Mouse (Mus musculus) gastrocnemius, postnatal 36 days (tissue): ENCODE data around the gene Mef2b. TPM values are rescaled to one million over a fixed set of nuclear protein-coding genes. Genes with fewer than 3 reads are reported as not detected.

Experiments used
- DNase-seq, 2 experiments: peaks; one replicate each; pipeline ENCODE4 v3.0.0; 2022
- intact Hi-C: fragments of 180-260 bp; cut with DNase I; formaldehyde crosslinking; loops from one replicate; pipeline ENCODE4 v1.15.1; 2025
- total RNA-seq, 2 experiments: library from RNA; stranded (reverse); gene quantifications; 2 replicates each; pipeline ENCODE4 v1.2.3; 2021

The Mef2b gene
- total RNA-seq, 2 experiments from 2014 or later: 0.28 to 0.32 TPM

DNA sequence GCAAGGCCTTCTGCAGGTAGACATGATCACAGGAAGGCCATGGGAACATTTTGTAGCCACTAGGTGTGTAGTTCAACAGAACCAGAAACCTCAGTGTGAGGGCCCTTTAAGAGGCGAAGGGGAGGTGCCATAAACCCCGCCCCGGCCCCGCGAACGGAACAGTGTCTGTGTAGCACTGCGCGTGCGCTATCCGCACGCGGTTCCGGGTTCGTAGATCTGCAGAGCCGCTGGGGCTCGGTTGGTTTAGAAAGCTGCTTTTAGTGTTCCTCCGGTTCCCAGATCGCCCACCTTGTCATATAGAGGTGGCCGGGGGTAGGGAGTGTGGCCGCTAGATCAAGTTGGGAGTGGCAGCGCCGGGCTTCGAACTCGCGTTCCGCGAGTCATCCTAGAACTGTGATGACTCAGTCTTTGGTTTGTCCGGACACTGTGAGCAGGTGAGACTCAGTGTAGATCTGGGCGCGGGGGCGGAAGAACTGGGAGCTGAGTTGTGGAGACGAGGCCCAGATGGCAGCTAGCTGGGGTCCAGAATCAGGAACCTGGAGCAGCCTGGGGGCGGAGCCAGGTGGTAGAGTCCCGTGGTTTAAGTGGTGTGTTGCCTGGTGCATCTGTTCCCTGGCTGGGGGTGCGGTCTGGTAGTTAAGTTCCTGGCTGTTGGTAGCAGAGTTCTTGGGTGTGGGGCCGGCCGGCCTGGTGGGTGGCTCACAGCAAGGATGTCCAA lies 8.2 kb upstream of the Mef2b start, which contains the start of gene Nr2c2ap:
Nr2c2ap (plus strand) TSS at position 168 of the 718 bp plus-strand sequence.
- DNase-seq: peak; percentile 74 to 81
- intact Hi-C loops: no loop called here

DNA sequence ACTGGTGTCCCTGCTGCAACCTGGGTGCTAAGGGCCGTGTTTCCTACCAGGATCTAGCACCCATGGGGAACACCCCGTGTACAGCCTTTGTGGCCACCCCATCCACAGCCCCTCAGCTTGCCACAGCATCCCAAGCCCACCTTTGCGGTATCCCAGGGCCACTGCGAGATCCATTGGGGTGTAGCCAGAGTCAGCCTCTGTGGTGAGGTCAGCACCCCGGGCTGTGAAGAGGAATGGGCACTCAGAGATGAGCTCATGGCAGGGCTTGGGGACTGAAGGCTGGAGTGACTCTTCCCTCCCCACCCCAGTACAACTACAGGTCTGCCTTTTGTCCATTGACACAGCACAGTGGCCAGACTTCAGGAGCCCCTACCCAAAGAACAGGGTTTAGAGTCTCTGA lies 5.4 kb upstream of the Mef2b start:
- DNase-seq: no peak
- intact Hi-C loops: no loop called here

DNA sequence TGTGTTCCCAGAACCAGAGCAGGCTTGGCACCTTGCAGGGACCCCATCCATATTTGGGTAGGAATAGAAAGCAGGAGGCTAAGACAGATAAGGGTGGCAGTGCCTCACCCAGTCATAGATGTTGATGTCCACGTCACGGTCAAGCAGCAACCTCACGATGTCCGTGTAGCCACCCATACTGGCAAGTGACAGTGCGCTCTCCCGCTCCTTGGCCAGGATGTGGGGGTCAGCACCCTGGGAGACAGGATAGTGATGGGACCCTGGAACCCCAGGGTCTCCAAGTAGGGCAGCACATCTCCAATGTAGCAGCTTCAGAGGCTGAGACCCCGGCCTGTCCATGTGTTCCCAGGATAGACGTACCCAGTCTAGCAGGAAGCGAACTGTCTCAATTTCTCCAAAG lies 4.6 kb upstream of the Mef2b start:
- DNase-seq: no peak
- intact Hi-C loops: no loop called here

DNA sequence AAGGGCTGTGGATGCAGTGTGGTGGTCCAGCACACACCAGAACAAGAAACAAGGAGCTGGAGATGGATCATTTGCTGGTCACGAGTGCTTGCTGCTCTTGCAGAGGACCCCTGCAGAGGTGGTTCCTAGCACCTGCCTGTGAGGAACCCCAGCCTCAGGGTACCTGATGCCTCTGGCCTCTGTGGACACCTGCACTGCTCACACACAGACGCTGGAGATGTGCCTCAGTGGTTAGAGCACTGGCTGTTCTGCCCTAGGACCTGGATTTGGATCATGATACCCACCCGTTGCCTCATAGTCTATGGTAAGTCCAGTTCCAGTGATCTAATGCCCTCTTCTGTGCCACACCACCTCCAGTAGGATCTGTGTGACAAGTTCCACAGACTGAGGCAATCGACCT lies 2.9 kb upstream of the Mef2b start:
- no peak for DNase-seq
- intact Hi-C loops: no loop called here

DNA sequence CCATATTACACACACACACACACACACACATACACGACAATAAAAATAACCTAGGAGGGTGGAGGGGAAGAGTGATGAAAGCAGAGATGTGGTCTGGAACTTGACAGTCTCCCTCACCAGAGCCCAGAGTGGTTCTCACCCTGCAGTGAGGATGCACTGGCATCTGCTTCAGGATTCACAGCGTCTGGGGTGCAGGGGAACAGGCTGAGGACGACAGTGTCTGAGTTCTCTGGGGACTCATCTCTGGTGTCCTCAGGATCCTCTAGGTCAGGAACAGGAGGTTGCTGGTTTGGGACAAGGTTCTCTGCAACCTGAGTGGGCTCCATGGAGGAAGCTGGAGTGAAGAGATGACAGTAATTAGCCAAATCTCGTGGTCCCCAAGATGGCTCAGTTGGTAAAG lies 1.6 kb upstream of the Mef2b start:
- intact Hi-C loops: no loop called here
- DNase-seq: no peak

DNA sequence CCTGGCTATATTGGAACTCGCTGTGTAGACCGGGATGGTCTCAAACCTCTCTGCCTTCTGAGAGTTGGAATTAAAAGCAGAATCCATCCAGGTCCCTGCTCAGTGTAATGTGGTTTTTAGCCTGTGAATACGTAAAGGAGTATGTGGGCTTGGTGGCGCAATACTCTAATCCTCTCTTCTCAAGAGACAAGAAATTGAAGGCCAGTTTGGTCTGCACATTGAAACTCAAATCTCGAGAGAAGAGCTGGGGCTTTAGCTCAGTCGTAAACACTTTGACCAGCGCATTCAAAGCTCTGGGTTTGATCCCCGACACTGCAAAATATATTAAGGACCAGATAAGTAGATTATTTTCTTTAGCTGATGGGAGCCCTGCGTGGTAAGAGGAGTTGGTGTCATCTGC lies 470 bp downstream of the Mef2b start:
- intact Hi-C loops: no loop called here
- DNase-seq: no peak

DNA sequence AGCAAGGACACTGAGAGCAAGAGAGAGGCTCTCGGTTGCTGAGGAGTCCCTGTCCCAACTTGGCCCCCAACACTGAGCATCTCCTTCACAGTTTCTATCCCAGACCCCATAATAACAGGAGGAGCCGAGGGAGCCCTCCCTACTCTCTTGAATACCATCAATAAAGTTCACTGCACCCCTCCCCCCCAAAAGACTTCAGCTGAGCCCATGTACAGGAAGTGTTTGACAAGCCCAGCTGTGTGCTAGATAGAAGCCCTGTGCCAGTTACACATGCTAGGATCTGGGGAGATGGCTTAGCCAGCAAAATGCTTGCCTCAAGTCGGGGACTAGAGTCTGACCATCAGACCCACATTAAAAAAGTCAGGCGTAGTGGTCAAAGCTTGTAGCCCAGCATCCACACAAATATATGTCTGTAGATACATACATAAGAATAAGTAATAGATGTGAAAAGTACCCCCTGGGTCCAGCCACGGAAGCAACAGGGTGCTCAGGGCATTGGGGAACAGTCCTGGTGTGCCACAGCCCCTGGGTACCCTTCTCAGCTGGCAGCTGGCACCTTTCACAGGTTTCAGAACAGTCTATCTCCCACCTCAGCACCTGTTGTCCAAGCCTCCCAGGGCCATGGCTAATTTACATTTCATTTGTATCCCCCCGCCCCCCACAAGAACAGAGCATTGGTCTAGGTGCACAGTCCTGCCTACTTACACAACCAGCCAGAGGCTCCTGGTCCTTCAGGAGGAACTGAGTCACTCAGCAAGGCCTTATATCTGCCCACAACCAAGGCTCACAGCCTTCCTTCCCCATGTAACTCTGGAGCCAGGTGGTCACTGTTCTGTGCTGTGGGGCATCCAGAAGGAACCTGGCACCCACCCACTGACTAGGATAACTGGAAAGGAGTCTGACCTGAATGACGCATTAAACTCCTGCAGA lies 8.4 kb downstream of the Mef2b start:
- intact Hi-C loops: no loop called here
- no peak for DNase-seq

DNA sequence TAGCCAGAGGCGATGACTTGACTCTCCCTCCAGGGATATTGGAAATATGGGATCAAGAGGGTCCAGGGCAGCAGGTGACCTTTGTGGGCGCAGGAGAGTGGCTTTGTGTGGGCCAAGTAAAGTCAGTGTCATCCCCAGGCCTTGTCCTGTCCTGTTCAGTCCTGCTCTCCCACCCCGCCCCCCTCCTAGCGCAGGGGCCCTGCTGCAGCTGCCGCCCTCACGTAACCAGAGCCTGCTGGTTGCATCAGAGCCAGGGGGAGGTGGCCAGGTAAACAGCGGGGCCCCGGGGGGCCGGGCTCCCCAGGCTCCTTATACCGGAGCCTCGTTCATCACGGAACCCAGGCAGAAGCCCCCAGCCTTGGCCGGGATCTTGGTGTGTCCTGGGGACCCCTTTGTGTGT lies 10.6 kb downstream of the Mef2b start:
- intact Hi-C loops: no loop called here
- DNase-seq: no peak

DNA sequence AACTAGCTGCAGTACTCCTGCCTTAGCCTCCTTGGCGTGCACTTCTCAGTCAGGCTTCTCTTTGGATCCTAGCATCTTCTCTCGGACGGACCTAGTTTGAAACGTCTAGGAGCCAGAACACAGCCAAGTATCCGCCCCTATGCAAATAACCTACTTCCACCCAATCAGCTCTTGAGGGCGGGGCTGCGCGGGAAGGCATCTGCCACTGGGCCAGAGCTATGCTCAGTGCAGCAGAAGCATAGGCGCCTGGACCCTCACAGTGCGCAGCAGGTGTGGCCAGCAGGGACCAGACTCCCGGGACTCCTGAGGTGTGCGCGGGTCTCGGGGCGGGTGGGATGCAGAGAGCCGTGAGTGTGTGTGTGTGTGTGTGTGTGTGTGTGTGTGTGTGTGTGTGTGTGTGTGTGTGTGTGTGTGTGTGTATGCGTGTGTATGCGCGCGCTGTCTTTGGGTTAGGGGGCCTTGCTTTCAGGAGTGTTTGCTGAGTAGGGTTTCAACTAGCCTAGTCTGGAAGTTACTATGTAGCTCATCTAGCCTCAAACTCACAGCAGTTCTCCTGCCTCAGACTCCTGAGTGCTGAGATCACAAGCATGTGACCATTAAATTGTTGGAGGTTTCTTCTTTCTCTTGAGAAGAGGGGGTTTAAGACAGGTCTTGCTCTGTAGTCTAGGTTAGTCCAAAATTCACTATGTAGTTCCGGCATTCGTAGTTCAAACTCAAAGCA lies 13.2 kb downstream of the Mef2b start:
- peak in 1 of 2 experiments; percentile 50 for DNase-seq
- intact Hi-C loops: no loop called here

DNA sequence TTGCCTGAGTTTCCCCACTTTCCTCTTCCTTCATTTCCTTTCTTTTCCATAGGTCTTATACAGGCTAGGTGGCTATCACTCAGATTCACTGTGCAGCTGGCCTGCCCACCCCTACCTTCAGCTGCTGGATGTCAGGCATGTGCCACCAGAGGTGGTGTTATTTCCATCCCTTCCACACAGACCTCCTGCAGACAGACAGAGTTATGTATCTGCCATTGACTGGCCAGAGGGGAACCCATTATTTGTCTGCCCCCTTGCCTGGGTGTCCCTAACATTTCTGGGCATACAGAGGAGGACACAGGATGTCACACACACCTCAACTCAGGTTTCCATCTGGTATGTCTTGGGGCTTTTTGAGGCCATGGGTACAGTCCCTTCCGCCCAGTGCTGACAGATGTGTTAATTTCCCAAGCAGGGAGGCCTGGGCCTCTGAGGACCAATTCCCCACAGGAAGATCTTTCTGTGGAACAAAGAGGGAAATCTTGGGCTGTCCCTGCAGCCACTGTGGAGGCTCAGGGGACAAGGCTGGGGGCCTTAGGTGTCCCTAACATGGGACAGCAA lies 17.8 kb downstream of the Mef2b start:
- DNase-seq: no peak
- intact Hi-C loops: no loop called here

DNA sequence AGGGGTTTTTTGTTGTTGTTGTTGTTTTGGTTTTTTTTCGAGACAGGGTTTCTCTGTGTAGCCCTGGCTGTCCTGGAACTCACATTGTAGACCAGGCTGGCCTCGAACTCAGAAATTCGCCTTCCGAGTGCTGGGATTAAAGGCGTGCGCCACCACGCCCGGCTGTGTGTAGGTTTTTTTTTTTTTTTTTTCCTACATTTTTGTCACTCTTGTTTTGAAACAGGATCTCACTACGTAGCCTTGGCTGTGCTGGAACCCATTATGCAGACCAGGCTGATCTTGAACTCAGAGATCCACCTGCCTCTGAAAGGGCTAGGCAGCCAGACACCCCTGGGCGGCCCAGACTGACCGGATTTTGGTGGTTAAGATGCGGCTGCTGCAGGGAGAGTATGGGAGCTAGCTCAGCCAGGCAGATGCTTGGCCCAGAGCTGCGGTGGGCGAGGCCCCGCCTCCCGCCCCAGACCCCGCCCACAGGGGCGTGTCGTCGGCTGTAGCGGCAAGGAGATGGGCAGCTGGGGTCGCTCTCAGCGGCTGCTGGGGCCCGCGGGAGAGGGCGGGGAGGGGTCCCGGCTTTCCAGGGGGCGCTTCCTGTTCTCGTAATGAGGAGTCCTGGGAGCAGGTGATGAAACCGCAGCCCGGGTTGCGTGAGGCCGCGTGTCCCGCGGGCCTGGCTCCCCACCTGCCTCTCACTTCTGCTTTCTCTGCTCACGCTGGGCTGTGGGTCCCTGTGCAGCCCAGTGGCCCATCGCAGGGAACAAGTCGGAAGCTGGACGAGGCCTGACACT lies 18.8 kb downstream of the Mef2b start:
- intact Hi-C loops: no loop called here
- DNase-seq: peak; percentile 51 to 55

DNA sequence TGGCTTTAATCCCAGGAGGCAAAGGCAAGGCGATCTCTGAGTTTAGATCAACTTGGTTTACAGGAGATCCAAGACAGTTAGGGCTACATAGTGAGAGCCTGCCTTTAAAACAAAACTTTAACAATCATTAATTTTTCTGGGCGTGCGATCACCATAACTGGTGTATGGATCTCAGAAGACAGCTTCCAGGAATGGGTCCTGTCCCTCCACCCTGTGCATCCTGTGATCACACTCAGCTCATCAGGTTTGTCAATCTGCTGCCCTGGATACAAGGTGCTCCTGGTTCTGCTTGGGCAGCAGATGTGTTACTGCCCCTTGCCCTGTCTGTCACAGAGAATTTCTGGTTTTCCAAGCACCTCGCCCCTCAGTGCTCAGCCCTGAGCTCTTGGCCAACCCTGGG lies 19.7 kb downstream of the Mef2b start:
- no peak for DNase-seq
- intact Hi-C loops: no loop called here

DNA sequence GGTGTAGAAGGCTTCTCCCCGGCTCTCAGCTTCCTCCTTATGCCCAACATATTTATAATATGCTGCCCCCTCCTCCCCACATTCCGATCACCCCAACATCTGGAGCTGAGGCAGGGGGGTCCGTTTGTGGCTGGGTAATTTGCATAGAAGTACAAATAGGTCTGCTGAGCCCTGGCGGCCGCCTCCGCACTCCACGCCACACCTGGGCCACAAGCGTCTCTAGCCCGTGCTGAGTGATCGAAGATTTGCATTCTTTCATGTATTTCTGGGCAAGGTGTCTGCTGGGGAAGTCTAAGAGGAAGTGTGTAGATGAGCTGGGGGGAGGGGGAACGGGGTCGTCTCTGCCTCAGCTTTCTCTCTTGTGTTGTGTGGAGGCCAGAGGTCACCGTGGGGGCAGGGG lies 20.5 kb downstream of the Mef2b start:
- no peak for DNase-seq
- intact Hi-C loops: no loop called here

DNA sequence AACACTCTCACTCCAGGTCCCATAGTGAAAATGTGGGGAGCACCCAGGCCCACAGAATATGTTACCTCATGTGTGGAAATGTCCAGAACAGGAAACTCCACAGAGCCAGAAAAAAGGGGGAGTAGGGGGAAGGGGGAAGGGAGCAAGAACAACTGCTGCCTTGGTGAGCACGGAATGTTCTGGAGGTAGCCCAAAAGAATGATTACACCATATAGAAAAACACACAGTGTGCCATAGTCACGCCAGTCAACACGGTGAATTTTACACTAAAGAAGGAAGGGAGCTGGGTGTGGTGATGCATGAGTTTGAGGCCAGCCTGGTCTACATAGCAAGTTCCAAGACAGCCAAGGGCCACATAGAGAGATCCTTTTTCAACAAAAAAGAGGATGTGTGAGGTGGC lies 23.8 kb downstream of the Mef2b start:
- intact Hi-C loops: no loop called here
- DNase-seq: no peak

DNA sequence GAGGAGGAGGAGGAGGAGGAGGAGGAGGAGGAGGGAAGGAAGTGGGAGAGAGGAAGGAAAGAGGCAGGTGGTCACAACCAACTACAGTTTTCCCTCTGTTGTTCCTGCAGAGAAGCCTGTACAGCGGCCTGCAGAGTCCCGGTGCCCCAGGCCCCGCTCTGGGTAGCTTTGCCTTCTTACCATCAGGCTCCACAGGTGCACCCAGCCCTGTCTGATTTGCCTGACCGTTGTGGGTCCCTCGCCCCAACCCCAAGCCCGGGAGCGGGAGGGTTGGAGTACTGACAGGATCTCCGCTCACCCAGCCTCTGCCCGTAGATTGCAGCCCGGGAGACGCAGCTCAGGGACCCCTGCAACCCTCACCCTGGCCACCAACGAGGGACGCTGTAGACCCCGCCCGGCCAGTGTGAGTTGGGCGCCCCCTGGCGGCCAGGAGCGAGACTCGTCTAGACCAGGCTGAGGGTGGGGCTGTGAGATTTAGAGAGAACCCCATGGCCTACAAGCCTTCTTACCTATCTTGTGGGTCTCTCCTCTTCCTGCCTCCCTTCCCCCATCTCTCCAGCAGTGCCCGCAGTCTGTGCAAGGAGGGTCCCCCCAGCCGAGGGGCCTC lies 27.1 kb downstream of the Mef2b start:
- DNase-seq: peak; percentile 49 to 53
- intact Hi-C loops: loop anchor here (1.0 to 5.0 kb wide), 2 partner anchors 62 to 79 kb away; no protein-coding TSS in a partner anchor

DNA sequence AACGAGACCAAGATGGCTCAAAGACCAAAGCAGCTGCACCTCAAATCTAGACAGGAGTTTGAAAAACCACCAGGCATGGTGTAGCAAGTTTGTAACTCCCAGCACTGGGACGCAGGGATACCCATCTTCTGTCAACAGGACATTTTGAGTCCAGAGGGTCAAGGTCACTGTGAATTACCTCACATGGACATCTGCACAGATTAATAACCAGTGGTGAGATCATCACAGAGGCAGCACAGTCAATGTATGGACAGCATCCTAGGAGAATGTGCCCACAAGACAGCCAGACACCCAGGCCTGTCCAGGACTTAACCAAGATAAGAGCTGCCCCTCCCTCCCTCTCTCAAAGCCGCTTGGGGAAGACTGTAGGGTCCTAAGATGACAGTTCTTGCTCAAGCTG lies 30.6 kb downstream of the Mef2b start:
- intact Hi-C loops: no loop called here
- DNase-seq: no peak

DNA sequence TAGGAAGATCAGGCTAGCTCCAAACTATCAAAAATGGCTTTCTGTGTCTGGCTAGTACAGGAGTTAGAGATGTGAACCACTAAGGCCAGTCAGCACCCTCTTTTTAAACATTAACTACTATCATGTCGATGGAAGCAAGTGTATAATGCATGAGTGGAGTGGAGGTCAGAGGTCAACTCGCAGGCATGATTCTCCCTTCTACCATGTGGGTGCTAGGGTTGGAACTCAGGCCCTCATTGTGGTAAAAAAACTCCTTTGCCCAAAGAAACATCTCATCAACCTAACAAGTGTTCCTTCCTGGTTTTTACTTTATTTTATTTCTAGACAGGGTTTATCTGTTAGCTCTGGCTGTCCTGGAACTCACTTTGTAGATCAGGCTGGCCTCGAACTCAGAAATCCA lies 31.2 kb downstream of the Mef2b start:
- intact Hi-C loops: no loop called here

DNA sequence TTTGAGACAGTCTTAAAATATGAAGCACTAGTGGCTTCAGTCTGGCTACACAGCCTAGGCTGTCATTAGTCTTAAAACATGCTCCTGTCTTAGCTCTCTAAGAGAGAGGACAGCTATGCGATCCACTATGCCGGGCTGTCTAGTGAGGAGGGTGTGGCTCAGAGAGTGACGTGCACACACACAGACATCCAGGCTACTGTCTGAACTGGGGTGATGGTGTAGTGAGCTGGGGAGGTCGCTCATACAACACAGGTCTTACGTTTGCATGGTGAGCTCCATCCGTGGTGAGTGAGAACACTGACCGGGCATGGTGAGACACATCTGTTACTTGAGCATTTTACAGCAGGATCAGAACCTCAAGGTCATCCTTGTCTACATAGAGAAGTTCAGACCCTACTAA lies 31.7 kb downstream of the Mef2b start:
- intact Hi-C loops: no loop called here
- DNase-seq: no peak

More for the DNA sequence above, 31.2 kb downstream of the Mef2b start:
- DNase-seq: no peak

DNA sequence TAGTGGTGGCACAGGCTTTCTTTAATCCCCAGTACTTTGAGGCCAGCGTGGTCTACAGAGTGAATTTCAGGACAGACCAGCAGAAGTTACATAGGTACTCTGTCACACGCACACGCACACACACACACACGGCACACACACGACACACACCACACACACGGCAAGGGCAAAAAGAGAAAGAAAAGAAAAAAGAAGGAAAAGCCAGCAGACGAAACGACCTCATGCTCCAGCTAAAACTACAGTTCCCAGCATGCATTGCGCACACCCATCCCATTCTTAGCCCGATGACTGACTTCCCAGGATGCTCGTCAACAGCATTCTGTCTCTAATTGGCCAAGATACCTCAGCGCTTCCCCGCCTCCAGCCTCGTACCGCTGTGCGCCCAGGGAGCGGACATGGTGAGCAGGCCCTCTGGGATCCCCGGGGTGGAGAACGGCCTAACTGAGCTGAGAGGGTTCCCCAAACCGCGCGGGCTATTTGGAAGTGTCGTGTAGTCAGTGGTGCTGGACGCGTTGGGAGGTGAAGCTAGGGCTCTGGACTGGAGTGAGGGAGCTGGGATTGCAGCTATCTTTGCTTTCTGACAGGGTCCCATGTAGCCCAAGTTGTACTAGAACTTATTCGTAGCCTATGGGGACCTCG lies 32.7 kb downstream of the Mef2b start, which contains the start of gene Tmem161a:
Tmem161a (plus strand) TSS at position 314 of the 639 bp plus-strand sequence.
- DNase-seq: peak; percentile 84 to 88
- intact Hi-C loops: no loop called here
